Mouse (Mus musculus): ENCODE measurements around the gene Calcoco1.

DNA sequence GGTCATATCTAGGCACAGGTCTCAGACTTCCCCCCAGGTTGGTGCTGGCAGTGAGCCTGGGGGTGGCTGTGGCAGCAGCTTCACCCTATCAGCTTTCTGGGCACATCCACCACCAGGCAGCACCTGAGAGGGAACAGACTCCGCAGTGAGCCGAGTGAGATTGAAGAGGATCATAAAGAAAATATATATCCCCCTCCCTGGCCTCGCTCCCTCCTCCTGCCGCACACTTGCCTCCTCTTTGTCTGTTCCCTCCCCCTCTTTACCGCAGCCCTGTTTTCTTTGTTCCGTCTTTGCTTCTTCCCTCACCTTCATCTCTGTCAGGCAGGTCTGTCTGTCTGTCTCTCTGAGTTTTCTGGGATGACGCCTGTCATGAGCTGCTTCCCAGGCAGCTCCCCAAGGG lies 32.4 kb upstream of the Calcoco1 start:
- TF ChIP-seq POLR2A (IDR thresholded peaks at IDR 0.05; ENCODE audit: borderline replicate concordance, control insufficient read depth, low read depth, low read length) (no peak), CTCF (IDR thresholded peaks at IDR 0.05; ENCODE audit: control insufficient read depth, insufficient read depth, low read length) (no peak)

Data from bone marrow, adult 2 months (tissue).